Mouse (Mus musculus) spleen, adult 18-20 months (tissue): ENCODE measurements at regions not wholly inside any gene's neighbourhood (a gene's known extent, or its start where the extent isn't known, plus 50 kb on each side); places are given as distances from the start of the nearest gene placed in this dataset.
"Not testable (repeated sequence)": the region's sequence is repeated elsewhere in the genome, so short reads cannot be mapped to it uniquely, and the experiment has no call there.

Source experiments
- DNase-seq, 2 experiments: peaks; one replicate each; pipeline ENCODE4 v3.0.0; 2022; ENCODE audit warnings: mixed read lengths in 2 of 2

DNA sequence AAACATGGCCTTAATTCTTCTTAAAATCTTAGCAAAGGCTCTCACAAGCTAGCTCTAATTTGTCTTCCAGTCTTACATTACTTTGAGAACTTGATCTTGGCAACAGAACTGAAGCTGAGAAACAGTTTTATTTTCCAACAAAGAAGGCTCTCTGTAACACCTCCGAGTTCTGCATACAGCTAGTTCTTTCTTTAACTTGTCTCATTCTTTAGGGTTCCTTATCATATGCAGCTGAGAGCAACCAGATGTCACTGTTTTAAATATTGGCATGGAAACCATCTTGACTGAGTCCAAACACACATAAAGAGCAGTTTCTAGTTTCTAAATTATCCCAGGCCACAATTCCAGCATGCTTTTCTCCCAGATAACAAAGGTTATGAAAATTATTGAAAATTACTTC lies 969.9 kb downstream of the Diaph3 start:
- no peak for DNase-seq

DNA sequence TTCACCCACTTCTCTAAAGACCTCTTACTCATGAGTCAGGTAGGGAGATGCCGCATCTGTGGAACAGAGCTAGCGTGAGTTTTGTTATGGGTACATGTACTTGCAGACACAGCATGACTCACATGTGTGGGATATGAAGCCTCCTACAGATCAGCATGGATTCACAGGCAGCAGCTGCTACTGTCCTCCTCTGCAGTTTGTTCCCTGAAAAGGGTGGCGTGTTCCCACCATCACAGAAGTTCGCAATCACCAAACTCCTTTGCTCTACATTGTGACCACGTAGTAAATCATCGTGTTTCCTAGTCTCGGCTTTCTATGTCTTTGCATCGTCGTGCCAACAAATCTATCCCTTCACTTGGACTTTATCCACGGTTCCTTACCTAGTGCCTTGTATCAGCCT lies 981.9 kb downstream of the Diaph3 start:
- DNase-seq: no peak

DNA sequence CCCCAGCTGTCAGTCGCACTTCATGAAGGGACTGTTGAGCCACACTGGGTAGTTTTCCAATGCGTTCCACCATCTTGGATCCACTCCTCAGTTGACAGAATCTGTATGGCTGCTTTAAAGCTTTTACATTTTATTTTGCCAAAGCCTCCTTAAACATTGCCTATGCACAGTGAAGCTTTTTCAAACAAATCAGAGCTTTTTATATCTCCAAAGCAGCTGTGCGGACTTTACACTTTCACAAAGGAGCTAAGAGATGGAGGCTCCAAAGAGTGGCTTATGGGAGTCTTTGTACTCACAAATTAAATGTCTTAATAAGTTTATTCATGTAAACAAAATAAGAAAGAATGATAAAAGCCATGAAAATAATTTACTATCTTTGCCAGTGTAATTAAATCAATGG lies 986.3 kb downstream of the Diaph3 start:
- no peak for DNase-seq

DNA sequence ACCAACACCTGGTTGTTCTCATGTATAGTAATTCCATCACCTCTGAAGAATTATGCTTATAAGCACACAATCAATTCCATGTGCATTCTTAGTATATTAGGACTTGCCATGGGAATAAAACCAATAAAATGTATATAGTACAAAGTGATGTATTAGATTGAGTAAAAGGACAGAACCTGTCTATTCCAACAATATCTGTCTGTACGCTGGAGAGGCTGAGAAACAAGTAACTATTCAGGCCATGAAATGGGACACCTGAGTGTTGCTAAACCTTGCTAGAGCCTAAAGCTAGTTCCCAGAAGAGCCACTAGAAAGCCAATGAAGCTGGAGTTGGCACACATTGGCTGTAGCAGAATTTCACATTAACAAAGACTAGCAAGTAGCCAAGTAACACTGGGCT lies 989.8 kb downstream of the Diaph3 start:
- DNase-seq: no peak

DNA sequence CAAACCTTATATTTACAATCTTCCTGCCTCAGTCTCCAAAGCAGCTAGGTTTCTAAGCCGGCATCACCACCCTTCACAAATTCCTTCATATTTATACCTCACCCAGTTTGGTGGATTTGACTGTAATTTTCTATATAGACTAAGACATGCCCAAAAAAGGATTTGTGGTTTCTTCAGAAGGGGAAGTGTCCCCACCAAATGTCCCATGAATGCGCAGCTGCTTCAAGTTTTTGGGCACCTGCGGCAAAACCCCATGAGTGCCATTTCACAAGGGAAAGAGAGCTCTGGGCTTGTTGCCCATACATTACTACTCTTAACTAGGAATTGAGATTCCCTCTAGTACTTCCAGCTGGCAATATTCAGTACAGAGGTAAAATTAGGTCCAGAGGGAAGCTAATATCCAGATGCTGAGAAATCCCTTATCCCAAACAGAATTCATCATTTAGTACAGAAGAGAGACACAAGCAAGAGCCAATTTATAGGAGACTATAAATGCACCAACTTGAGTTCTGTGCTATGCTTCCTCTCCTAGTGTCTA lies 990.6 kb downstream of the Diaph3 start:
- no peak for DNase-seq

DNA sequence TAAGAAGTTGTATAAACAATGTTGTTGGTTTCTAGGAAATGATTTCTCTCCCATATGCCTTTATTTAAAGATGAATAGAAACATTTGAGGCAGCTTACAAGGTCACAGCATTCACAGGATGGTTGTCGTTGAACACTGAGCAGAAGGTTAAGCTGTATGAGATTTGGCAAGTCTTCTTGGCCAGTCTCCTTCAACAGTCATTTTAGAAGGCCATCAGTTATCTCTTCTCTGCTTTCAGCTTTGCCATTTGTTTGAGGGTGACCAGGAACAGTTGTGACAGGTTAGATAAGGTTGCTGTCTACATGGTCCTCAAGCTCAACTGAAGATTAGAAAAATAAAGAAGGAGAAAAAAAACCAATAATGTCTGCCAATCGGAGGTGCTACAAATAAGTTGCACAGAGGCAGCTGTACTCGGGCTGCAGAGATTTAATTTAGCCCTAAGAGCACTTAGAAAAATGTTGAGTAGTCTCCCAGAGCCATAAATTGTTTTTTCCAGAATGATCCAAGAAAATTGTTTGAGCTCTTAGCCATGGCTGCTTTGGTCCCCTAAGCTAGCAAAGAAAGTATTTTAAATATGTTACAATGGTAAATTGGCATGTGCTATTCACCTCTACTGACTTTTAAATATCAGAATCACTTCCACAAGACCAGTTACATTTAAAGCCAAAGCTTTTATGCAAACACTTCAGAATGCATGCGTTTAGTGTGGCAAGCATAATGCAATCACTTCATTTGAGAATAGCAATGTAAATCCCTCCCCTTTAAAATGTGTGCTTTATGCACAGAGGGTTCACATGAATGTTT lies 1025.6 kb downstream of the Diaph3 start:
- DNase-seq: no peak

DNA sequence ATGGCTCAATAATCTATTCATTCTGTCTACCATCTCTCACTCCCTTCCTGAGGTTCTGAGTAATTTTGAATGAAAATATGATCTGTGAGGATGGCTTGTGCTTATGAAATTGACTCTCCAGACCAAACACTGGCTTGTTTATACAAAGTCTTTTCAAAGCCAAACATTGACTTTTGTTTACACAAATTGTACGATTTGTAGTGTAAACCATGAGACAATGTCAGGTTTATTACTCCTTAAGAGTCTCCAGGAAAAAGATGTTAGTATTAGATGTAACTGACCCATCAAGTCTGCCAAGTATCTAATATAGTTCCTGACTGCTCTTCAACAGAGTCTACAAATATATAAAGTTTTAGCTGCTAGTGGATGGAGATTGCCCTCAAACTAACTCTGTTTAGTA lies 1039.5 kb downstream of the Diaph3 start:
- DNase-seq: no peak

DNA sequence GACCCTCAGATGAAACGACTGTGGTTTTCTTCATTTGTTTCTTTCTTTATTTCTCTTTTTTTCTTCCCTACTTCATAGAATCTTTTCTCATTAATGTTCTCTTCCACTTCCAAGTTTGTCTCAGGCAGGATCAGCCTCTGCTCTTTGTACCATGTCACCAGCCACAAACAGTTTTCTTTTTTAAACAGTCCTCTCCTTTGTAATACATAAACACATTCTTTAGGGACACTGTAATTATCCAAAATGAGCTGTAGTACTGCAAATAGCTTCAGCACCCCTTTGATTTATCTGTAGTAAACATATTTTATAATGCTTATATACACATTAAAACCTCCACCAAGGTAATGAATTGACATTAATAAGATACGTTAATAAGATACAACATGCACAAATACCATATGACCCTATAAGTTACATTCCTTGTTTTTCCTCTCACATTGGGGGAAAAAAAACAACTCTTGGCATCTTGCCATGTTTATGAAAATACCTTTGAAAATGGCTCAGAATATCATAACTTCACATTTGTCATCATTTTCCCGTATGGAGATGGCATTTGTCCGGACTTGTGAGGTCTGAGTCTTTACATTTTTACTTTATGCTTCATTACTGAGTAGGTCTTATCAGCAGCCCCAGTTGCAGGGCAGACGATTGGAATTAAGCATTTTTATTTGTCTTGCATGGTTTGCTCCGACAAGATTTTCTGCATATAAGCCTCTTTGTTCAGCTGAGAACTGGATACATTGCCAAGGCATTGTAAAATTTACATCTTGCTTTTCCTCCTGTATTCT lies 1070.5 kb downstream of the Diaph3 start:
- no peak for DNase-seq

DNA sequence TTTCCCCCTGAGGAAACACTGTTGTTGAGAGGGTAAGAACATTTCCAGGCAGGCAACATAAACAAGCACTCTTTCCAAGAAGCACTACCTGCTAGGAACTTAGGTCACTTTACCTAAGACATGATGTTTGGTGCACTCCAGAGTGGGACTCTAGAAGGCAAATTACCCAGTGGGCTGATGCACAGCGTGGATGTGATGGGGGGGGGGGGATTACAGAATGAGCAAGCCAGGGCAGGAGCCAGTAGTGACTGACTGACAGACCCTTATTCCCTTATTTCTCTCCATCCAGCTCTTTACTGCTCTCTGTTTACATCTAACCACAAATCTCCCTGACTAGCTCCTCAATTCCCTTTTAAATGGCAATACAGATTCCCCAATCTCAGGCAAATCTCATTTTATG lies 1071.7 kb downstream of the Diaph3 start:
- no peak for DNase-seq

DNA sequence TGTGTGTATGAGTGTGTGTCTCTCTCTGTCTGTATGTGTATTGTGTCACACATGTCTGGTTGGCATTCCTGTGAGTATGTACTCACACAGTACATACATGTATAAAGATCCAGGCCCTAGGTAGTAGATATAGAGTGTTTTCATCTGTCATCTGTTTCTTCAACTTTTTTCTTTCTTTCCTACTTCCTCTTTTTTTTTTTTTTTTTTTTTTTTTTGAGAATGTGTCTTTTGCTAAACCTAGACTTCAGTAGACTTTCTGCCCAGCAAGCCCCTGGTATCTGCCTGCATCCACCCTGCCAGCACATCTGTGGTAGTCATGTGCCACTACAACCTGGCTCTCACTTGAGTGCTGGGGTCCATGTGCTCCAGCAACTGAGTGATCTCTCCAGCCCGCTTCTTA lies 1073.3 kb downstream of the Diaph3 start:
- no peak for DNase-seq

DNA sequence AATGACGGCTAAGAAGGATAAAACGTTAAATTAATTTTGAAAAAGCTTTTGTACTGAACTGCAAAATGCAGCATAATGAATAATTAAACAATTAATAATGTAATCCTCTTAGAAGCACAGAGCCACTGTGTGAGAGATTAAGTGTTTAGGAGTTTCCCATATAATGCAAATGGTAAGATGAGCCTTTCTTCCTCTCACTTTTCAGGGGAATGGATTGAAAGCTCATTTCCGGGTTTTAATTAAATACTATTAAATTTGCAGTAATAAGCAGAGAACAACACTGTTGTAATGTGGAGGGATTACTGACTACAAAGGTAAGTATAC lies 1077.5 kb downstream of the Diaph3 start:
- no peak for DNase-seq

DNA sequence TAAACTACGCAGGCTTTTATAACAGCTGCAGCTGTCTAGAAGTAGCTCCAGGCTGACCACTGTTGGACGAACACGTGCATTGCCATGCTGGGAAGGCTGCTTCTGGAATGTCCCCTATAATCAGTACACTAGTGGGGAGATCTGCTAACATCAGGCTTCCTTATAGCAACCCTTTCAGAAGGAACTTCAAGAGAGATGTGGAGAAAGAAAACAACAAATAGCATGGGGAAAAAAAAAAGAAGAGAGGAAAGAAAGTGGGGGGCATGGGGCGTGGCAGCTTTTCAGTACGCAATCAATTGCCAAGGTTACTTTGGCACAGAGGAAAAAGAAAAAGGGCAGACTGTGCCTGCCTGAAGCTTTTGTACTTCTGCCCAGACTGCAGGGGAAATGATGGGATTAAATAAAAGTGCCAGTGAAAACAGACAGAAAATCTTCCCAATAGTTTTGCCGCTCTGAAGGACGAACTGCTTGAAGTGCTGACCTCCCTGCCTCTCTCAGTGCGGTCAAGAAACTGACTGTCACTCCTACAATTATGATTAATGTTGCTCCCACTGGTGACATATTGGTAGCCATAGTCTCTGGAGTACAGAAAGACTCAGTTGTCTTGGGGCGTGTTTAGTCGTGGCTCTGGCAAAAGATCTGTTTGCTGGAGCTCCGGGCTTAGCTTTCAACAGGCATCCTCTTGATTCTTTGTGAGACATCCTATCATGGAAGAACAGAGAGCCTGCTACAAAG lies 1078.0 kb downstream of the Diaph3 start:
- DNase-seq: no peak

DNA sequence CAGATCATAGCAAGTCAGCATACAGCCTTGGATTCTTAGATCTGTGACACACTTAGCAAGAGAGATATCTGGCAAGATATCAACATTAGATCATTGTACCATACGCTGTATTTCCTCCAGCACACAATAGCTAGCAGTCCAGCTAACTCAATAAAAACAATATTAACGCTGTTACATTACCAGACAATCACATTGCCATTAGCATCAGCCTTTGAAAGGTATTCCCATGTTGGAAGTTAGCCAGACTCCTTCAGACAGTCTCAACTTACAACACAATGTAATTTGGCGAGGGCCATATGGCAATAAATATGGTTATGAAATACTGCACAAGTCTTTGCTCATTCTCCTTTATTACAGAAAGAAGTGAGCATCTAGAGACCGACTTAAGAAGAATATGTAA lies 1084.0 kb downstream of the Diaph3 start:
- DNase-seq: no peak

DNA sequence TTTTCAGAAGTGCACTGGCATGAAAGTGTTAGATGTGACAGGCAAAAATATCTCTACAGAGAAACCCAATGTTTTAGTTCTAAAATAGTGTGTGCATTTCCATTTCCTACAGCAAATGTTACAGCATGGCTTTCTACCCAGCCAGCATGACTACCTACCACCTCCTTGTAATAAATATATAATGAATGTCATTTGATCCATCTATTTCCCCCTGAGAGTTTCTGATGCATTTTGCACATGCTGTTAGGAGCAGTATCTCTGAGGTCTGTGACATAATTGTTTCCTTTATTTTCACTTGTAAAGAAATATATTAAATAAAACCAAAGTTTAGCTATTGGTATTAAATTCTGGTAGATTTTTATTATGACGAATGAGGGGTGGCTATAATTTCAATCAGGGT lies 1086.4 kb downstream of the Diaph3 start:
- no peak for DNase-seq

DNA sequence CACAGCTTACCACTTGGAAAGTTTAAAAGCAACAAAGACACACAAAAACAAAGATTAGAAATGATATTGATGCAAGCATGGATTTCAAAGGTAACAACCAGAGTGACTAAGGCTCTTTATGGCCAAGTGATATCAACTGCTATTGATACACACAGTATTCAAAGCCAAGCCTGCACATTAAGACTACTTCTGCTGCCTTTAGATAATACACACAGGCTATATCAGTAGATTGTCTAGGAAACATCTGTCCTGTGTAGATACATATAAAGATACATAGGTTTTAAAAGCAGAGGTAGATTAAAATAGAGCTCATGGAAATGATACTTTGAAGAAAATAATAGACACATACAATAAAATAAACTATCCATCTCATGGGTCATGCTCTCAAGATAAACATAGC lies 1111.6 kb downstream of the Diaph3 start:
- DNase-seq: no peak

DNA sequence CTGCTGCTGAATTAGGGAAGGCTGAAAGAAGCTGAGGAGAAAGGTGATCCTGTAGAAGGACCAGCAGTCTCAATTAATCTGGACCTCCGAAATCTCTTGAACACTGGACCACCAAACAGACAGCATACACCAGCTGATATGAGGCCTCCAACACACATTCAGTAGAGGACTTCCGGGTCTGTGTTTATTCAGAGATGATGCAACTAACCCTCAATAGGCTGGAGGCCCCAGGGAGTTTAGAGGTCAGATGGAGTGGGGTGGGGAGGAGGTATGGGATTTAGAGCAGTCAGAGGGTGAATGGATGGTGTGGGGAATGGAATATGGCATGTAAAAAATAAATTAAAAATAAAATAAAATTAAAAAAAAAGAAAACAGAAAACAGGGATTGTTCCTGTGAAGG lies 1123.4 kb downstream of the Diaph3 start:
- not testable (repeated sequence) for DNase-seq
